Mouse (Mus musculus) heart, embryonic 16.5 days (tissue): Measurements from ENCODE around the gene Rora. TPM values are rescaled to one million over a fixed set of nuclear protein-coding genes. Genes with fewer than 3 reads are reported as not detected.
A peak's percentile ranks its signal among the peaks of the same experiment; 100 is the strongest.

ENCODE experiments used
- ATAC-seq: fragments of 200-750 bp; cut with Nextera tagmentation; replicated peaks from 2 replicates; pipeline ENCODE4 v1.8.0; 2017; ENCODE audit warnings: moderate number of reproducible peaks; ENCODE audit not compliant: insufficient read depth, low FRiP score; ENCODE audit errors: extremely low read depth
- H3K27ac ChIP-seq: fragments of 300-500 bp; sonication (generic); 2 replicates; pipeline ENCODE4 v1.5.1; 2014; ENCODE audit warnings: mild to moderate bottlenecking, low read length, control low read depth, moderate library complexity
- H3K27me3 ChIP-seq: fragments of 300-500 bp; sonication (generic); 2 replicates; pipeline ENCODE4 v1.6.1; 2014; ENCODE audit warnings: low read length, mixed read lengths; ENCODE audit not compliant: control insufficient read depth, insufficient read depth
- H3K36me3 ChIP-seq: fragments of 300-500 bp; sonication (generic); 2 replicates; pipeline ENCODE4 v1.6.1; 2014; ENCODE audit not compliant: control insufficient read depth, insufficient read depth
- H3K4me1 ChIP-seq: fragments of 300-500 bp; sonication (generic); 2 replicates; pipeline ENCODE4 v1.6.1; 2014; ENCODE audit warnings: low read length, mixed read lengths; ENCODE audit not compliant: control insufficient read depth, insufficient read depth
- H3K4me2 ChIP-seq: fragments of 300-500 bp; sonication (generic); 2 replicates; pipeline ENCODE4 v1.6.1; 2014; ENCODE audit warnings: low read depth, mild to moderate bottlenecking, control low read depth, low read length
- H3K4me3 ChIP-seq: fragments of 300-500 bp; sonication (generic); 2 replicates; pipeline ENCODE4 v1.5.1; 2014; ENCODE audit warnings: mild to moderate bottlenecking, control low read depth, low read length
- H3K9ac ChIP-seq: fragments of 300-500 bp; sonication (generic); 2 replicates; pipeline ENCODE4 v1.6.1; 2014; ENCODE audit warnings: low read length, control low read depth
- H3K9me3 ChIP-seq: fragments of 300-500 bp; sonication (generic); replicated peaks from 2 replicates; pipeline ENCODE4 v1.6.1; 2016; ENCODE audit warnings: low read length; ENCODE audit not compliant: control insufficient read depth
- WGBS: fragments of 180-500 bp; shearing (Covaris S2); extraction: QIAGEN DNeasy Blood & Tissue Kit; methylation state at CpG from one replicate; pipeline ENCODE4 v1.1.7; 2014; 5-methylcytosine and 5-hydroxymethylcytosine counted together
- polyA plus RNA-seq: library from polyadenylated mRNA; unstranded; fragments of >200 nt; fragmentation: Nextera tagmentation; extraction: Ambion mirVana; gene quantifications from 2 replicates; pipeline ENCODE4 v1.2.1, GENCODE M21; 2015

Gene Rora
- polyA plus RNA-seq, 1 experiment from 2014 or later: 9.4 TPM

DNA sequence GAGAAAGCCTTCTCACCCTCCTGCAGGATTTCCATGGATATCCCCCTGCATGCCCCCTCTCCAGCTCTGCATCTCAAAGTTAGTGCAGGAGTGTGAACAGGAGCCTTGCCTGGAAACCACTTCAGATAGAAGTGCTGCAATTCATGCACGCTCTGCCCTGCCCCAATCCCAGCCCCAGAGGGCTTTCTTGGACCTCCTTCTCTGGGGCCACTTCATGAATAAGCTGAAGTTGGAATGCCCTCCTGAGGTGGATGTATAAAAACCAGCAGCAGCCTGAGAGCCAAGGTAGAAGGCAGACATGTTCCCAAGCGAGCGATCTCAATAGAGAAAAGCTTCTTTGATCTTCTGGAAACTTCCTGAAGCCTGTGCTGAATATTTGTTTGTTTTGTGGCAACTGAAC, 572.8 kb downstream of the Rora start:
- no peaks in the 10 kb centered on the region for H3K27me3 ChIP-seq
- no peak overlapping the region for H3K4me3 ChIP-seq
- H3K36me3 ChIP-seq: no peaks in the 10 kb centered on the region
- no peak; the same call in 1 of the 2 replicates for ATAC-seq
- no peak overlapping the region for H3K27ac ChIP-seq
- no peak overlapping the region for H3K9ac ChIP-seq
- no peaks in the 10 kb centered on the region for H3K4me1 ChIP-seq
- no peak overlapping the region for H3K4me2 ChIP-seq
- no peaks in the 10 kb centered on the region for H3K9me3 ChIP-seq
- 39% methylated on average over 3 of the region's 3 CpGs for WGBS

DNA sequence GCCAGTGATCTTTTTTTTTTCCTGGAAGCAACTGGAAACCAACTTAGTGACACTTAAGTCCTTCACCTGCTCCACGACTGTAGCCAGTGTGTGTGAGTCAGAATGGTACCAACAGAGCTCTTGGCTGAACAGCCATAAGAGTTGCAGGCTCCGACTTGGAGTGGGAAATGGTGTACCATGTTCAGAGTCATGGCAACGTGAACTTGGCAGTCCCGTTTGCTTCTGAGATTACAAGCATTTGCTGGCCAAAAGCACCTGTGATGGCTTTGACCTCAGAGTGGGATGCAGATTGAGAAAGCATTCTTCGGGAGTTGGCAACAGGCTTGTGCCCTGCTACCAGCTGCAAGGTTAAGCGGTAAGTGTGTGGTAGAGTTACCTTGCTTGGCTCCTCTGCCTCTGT, 574.2 kb downstream of the Rora start:
- H3K9me3 ChIP-seq: peaks cover 3% of the 10 kb centered on the region; the same call in 1 of the 2 replicates

DNA sequence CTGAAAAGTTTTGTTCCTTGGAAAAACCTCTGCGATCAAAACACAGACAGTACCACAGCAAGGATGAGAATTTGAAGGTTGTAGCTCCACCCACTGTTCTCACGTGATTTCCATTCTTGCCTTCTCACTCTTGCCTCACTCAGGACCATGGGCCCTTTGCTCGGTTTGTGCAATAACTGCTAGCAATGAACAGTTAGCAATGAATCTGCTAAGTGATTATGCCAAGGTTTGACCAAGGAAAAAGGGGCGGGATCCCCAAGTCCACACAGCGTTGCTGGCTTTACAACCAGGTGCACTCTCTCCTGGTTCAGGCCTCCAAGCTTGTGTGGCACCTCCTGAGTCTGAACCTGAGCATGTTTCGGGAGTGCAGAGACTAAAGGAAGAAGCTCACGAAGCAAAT, 576.3 kb downstream of the Rora start:
- Histone ChIP-seq H3K36me3 (no peaks in the 10 kb centered on the region), H3K9ac (no peak overlapping the region), H3K9me3 (peaks cover 3% of the 10 kb centered on the region; the same call in 1 of the 2 replicates), H3K27ac (no peak overlapping the region), H3K4me3 (no peak overlapping the region), H3K4me1 (peaks cover 7% of the 10 kb centered on the region), H3K4me2 (no peak overlapping the region), H3K27me3 (no peaks in the 10 kb centered on the region)
- WGBS: 79% methylated on average over 7 of the region's 7 CpGs
- no peak for ATAC-seq

More for the DNA sequence above, 574.2 kb downstream of the Rora start:
- no peak overlapping the region for H3K9ac ChIP-seq
- H3K36me3 ChIP-seq: no peaks in the 10 kb centered on the region
- ATAC-seq: no peak
- H3K4me2 ChIP-seq: no peak overlapping the region
- H3K4me3 ChIP-seq: no peak overlapping the region
- H3K4me1 ChIP-seq: no peaks in the 10 kb centered on the region
- 74% methylated on average over 6 of the region's 6 CpGs for WGBS
- H3K27ac ChIP-seq: no peak overlapping the region
- H3K27me3 ChIP-seq: no peaks in the 10 kb centered on the region

DNA sequence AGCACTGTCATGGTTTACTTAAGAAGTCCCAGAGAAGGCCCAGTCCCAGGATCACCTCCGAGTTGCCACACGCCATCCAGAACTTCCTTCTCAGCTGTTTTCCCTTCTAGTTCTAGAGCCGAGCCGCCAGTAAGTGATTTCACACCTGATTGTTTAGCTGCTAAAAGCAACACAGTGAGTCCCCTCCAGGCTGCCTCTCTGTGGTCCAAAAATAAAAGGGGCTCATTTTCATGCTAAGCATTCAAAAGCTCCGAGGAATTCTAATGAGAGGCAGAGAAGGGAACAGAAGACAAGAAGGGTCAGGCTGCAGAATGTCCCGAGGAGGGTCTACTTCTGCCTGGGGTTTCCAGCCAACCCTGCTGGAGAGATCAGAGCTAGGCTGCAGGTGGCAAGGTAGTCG, 580.9 kb downstream of the Rora start:
- 25% methylated on average over 7 of the region's 7 CpGs for WGBS
- H3K36me3 ChIP-seq: no peaks in the 10 kb centered on the region
- H3K27ac ChIP-seq: peak overlapping the region; percentile 50; the same call in 1 of the 2 replicates
- peaks cover 3% of the 10 kb centered on the region; the same call in 1 of the 2 replicates for H3K9me3 ChIP-seq
- H3K4me1 ChIP-seq: peaks cover 20% of the 10 kb centered on the region
- no peak overlapping the region for H3K4me3 ChIP-seq
- no peak overlapping the region for H3K9ac ChIP-seq
- ATAC-seq: no peak
- H3K27me3 ChIP-seq: no peaks in the 10 kb centered on the region
- H3K4me2 ChIP-seq: no peak overlapping the region

DNA sequence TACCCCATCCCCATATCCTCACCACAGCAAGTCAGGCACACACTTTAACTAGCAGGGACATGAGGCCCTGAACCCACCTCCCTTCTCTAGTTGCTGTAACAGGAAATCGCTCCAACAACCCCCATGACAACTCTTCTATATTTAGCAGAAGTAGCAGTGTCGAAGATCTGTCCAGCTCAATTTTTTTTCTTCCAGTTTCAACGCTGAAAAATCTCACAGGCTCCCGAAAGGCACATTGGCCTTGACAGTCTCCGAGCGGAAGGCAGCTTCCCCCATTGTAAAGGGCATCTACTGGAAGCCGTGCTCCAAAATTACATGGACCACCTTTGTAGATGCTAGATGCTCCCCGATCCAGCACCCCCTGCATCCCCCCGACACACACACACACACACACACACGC, 583.7 kb downstream of the Rora start:
- Histone ChIP-seq H3K9me3 (no peaks in the 10 kb centered on the region), H3K4me1 (peaks cover 20% of the 10 kb centered on the region), H3K27me3 (no peaks in the 10 kb centered on the region), H3K27ac (no peak overlapping the region; the same call in 1 of the 2 replicates), H3K4me3 (no peak overlapping the region), H3K36me3 (no peaks in the 10 kb centered on the region), H3K4me2 (peak overlapping the region; percentile 42), H3K9ac (peak overlapping the region; percentile 46)
- 32% methylated on average over 10 of the region's 10 CpGs for WGBS
- no peak for ATAC-seq

DNA sequence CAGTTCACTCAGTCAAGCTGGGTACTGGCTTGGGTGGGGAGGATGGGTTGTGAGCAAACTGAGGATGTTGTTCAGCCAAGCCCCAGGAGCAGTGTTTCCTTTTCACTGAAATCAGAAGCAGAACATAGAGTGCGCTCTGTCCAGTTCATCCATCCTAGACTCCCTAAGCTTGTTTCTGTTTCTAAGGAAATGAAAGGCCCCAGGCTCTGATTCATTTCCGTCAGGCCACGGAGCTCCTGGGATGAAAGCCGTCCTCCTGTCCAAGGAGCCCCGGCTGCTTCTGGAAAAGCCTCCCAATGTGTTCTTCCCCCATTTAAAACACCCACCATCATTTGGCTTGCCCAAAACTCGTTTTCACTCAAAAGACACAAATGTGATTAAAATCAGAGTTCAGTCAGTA, 589.0 kb downstream of the Rora start:
- Histone ChIP-seq H3K4me1 (peaks cover 10% of the 10 kb centered on the region), H3K9ac (no peak overlapping the region), H3K36me3 (no peaks in the 10 kb centered on the region), H3K4me3 (no peak overlapping the region), H3K9me3 (no peaks in the 10 kb centered on the region), H3K27me3 (no peaks in the 10 kb centered on the region), H3K27ac (no peak overlapping the region), H3K4me2 (no peak overlapping the region)
- WGBS: 63% methylated on average over 6 of the region's 6 CpGs
- no peak for ATAC-seq

DNA sequence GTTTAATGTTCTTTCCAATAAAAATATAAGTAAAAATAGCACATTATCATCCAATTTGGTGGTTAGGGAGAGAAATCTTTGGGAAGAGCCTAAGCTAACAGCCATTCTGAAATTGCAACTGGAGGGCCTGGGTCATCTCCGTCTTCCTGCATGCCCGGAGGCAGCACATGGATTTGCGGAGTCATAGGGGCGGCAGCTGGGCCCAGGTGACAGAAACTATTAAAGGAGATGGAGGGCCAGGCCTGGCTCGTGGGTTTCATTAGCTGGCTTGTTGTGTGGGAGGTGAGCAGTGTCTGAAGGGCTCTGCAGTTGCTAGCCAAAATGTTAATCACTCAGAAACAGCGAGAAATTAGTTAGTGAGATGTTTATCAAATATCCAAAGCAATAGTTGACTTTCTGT, 590.0 kb downstream of the Rora start:
- ATAC-seq: no peak
- no peak overlapping the region for H3K4me2 ChIP-seq
- H3K27me3 ChIP-seq: no peaks in the 10 kb centered on the region
- no peak overlapping the region for H3K4me3 ChIP-seq
- 57% methylated on average over 6 of the region's 6 CpGs for WGBS
- no peak overlapping the region for H3K27ac ChIP-seq
- peaks cover 3% of the 10 kb centered on the region; the same call in 1 of the 2 replicates for H3K4me1 ChIP-seq
- no peak overlapping the region for H3K9ac ChIP-seq
- no peaks in the 10 kb centered on the region for H3K9me3 ChIP-seq
- no peaks in the 10 kb centered on the region for H3K36me3 ChIP-seq

DNA sequence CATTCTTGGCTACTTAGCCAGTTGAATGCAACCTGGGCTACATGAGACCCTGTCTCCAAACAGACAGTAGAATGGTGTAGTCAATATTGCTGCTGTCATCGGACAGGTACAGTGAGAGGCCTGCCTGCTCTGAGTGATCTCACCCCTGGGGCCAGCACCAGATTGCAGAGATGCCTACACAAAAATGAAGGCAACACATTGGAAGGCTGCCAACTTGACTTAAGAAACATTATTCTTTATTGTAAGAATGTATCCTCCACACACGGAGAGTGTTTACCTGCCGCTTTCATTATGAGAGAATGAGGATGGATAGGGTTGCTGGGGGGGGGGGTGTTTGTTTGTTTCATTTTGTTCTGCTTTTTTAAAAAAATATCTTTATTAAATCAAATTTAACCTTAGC, 592.6 kb downstream of the Rora start:
- no peaks in the 10 kb centered on the region for H3K9me3 ChIP-seq
- no peak for ATAC-seq
- no peak overlapping the region for H3K27ac ChIP-seq
- WGBS: 62% methylated on average over 3 of the region's 3 CpGs
- no peak overlapping the region for H3K4me2 ChIP-seq
- H3K4me1 ChIP-seq: peaks cover 3% of the 10 kb centered on the region; the same call in 1 of the 2 replicates
- no peaks in the 10 kb centered on the region for H3K36me3 ChIP-seq
- H3K4me3 ChIP-seq: no peak overlapping the region
- H3K9ac ChIP-seq: no peak overlapping the region
- H3K27me3 ChIP-seq: no peaks in the 10 kb centered on the region

DNA sequence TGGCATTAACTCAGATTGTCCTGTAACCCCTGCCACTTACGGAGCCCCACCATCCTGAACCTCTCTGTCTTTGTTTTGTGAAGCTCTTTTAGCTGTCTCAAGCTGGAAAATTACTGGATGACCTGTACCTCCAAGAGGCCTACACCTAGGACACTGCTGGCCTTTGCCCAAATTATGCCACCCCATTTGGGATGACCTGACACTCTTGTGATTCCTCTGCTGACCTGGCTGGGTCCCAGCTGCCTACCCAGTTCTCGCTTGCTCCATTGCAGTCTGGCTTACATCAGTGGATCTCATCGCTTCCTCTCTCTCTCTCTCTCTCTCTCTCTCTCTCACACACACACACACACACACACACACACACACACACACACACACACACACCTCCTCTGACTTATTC, 596.0 kb downstream of the Rora start:
- ATAC-seq: no peak
- H3K4me2 ChIP-seq: no peak overlapping the region
- no peaks in the 10 kb centered on the region for H3K36me3 ChIP-seq
- H3K4me1 ChIP-seq: peaks cover 3% of the 10 kb centered on the region; the same call in 1 of the 2 replicates
- H3K4me3 ChIP-seq: no peak overlapping the region
- no peak overlapping the region for H3K27ac ChIP-seq
- H3K9me3 ChIP-seq: no peaks in the 10 kb centered on the region
- H3K9ac ChIP-seq: no peak overlapping the region
- 87% methylated on average over 3 of the region's 3 CpGs for WGBS
- no peaks in the 10 kb centered on the region for H3K27me3 ChIP-seq
